Mouse (Mus musculus) forebrain, embryonic 11.5 days (tissue): ENCODE measurements at regions not wholly inside any gene's neighbourhood (a gene's known extent, or its start where the extent isn't known, plus 50 kb on each side); places are given as distances from the start of the nearest gene placed in this dataset.

Experiments
- ATAC-seq: fragments of 200-750 bp; cut with Nextera tagmentation; replicated peaks from 2 replicates; pipeline ENCODE4 v1.8.0; 2017; ENCODE audit warnings: moderate TSS enrichment; ENCODE audit not compliant: low FRiP score
- DNase-seq: peaks from one replicate; pipeline ENCODE4 v3.0.0-alpha.2; 2017; ENCODE audit warnings: low spot score
- H3K27ac ChIP-seq: fragments of 300-500 bp; sonication (generic); 2 replicates; pipeline ENCODE4 v1.5.1; 2014; ENCODE audit warnings: low read depth, low read length
- H3K27me3 ChIP-seq: fragments of 300-500 bp; sonication (generic); 2 replicates; pipeline ENCODE4 v1.6.1; 2014; ENCODE audit warnings: mild to moderate bottlenecking, low read length, mixed read lengths; ENCODE audit not compliant: control insufficient read depth, insufficient read depth
- H3K36me3 ChIP-seq: fragments of 300-500 bp; sonication (generic); 2 replicates; pipeline ENCODE4 v1.6.1; 2014; ENCODE audit warnings: mild to moderate bottlenecking, low read length, moderate library complexity, mixed read lengths; ENCODE audit not compliant: control insufficient read depth, insufficient read depth
- H3K4me1 ChIP-seq: fragments of 300-500 bp; sonication (generic); replicated peaks from 2 replicates; pipeline ENCODE4 v1.6.1; 2014; ENCODE audit warnings: low read length, mixed read lengths; ENCODE audit not compliant: control insufficient read depth, insufficient read depth
- H3K4me2 ChIP-seq: fragments of 300-500 bp; sonication (generic); 2 replicates; pipeline ENCODE4 v1.6.1; 2014; ENCODE audit warnings: low read depth, mild to moderate bottlenecking, low read length, moderate library complexity, mixed read lengths; ENCODE audit not compliant: severe bottlenecking
- H3K4me3 ChIP-seq: fragments of 300-500 bp; sonication (generic); 2 replicates; pipeline ENCODE4 v1.5.1; 2014; ENCODE audit warnings: low read depth, low read length
- H3K9ac ChIP-seq: fragments of 300-500 bp; sonication (generic); 2 replicates; pipeline ENCODE4 v1.6.1; 2014; ENCODE audit warnings: low read length
- H3K9me3 ChIP-seq: fragments of 300-500 bp; sonication (generic); 2 replicates; pipeline ENCODE4 v1.6.1; 2016; ENCODE audit warnings: low read length, mixed read lengths; ENCODE audit not compliant: control insufficient read depth
- WGBS: fragments of 180-500 bp; shearing (Covaris S2); extraction: QIAGEN DNeasy Blood & Tissue Kit; methylation state at CpG from one replicate; pipeline ENCODE4 v1.1.7; 2014; 5-methylcytosine and 5-hydroxymethylcytosine counted together

- DNase-seq (no peak), ATAC-seq (no peak)
- no peak overlapping the region for H3K4me2 ChIP-seq
- H3K36me3 ChIP-seq = no peaks in the 10 kb centered on the region
- H3K27ac ChIP-seq = no peak overlapping the region
- H3K4me1 ChIP-seq = no peaks in the 10 kb centered on the region
- H3K27me3 ChIP-seq = no peaks in the 10 kb centered on the region
- H3K9me3 ChIP-seq = no peaks in the 10 kb centered on the region
- WGBS = 86% methylated on average over 1 of the region's 1 CpGs
- no peak overlapping the region for H3K4me3 ChIP-seq
- no peak overlapping the region for H3K9ac ChIP-seq
Observed at GRCm38 (mm10) chr11:90981626-90982025, 293.5 kb upstream of the Tom1l1 start.

GRCm38 (mm10) chr11:90978234-90978633 lies 290.1 kb upstream of the Tom1l1 start:
- H3K4me2 ChIP-seq = no peak overlapping the region
- no peak for DNase-seq
- WGBS = 78% methylated on average over 3 of the region's 3 CpGs

GRCm38 (mm10) chr11:90941076-90941475 lies 252.9 kb upstream of the Tom1l1 start:
- 87% methylated on average over 5 of the region's 5 CpGs for WGBS
- H3K4me2 ChIP-seq = no peak overlapping the region

More at GRCm38 (mm10) chr11:90978234-90978633, 290.1 kb upstream of the Tom1l1 start:
- Histone ChIP-seq H3K9me3 (no peaks in the 10 kb centered on the region), H3K4me1 (no peaks in the 10 kb centered on the region), H3K4me3 (no peak overlapping the region), H3K36me3 (no peaks in the 10 kb centered on the region), H3K27ac (no peak overlapping the region), H3K27me3 (no peaks in the 10 kb centered on the region), H3K9ac (no peak overlapping the region)
- no peak for ATAC-seq

GRCm38 (mm10) chr11:90925738-90926137 lies 237.6 kb upstream of the Tom1l1 start:
- Histone ChIP-seq H3K4me2 (no peak overlapping the region), H3K4me3 (no peak overlapping the region), H3K4me1 (no peaks in the 10 kb centered on the region), H3K27ac (no peak overlapping the region), H3K36me3 (no peaks in the 10 kb centered on the region), H3K9me3 (no peaks in the 10 kb centered on the region), H3K27me3 (no peaks in the 10 kb centered on the region), H3K9ac (no peak overlapping the region)
- DNase-seq (no peak), ATAC-seq (no peak)

More at GRCm38 (mm10) chr11:90941076-90941475, 252.9 kb upstream of the Tom1l1 start:
- DNase-seq (no peak), ATAC-seq (no peak)
- Histone ChIP-seq H3K36me3 (no peaks in the 10 kb centered on the region), H3K9me3 (no peaks in the 10 kb centered on the region), H3K4me3 (no peak overlapping the region), H3K4me1 (no peaks in the 10 kb centered on the region), H3K27ac (no peak overlapping the region), H3K27me3 (no peaks in the 10 kb centered on the region), H3K9ac (no peak overlapping the region)

- Histone ChIP-seq H3K4me3 (no peak overlapping the region), H3K9me3 (no peaks in the 10 kb centered on the region), H3K27ac (no peak overlapping the region), H3K4me2 (no peak overlapping the region), H3K36me3 (no peaks in the 10 kb centered on the region), H3K27me3 (no peaks in the 10 kb centered on the region), H3K4me1 (no peaks in the 10 kb centered on the region), H3K9ac (no peak overlapping the region)
- ATAC-seq (no peak), DNase-seq (no peak)
- WGBS = 74% methylated on average over 3 of the region's 3 CpGs
Observed at GRCm38 (mm10) chr11:90917782-90918181, 229.6 kb upstream of the Tom1l1 start.

- Histone ChIP-seq H3K36me3 (no peaks in the 10 kb centered on the region), H3K9me3 (no peaks in the 10 kb centered on the region), H3K27ac (no peak overlapping the region), H3K4me3 (no peak overlapping the region), H3K4me2 (no peak overlapping the region), H3K9ac (no peak overlapping the region), H3K27me3 (no peaks in the 10 kb centered on the region), H3K4me1 (no peaks in the 10 kb centered on the region)
- WGBS = 61% methylated on average over 3 of the region's 3 CpGs
- DNase-seq (no peak), ATAC-seq (no peak)
Observed at GRCm38 (mm10) chr11:90894236-90894635, 206.1 kb upstream of the Tom1l1 start.

- no peak overlapping the region for H3K27ac ChIP-seq
- H3K4me2 ChIP-seq = no peak overlapping the region
- H3K27me3 ChIP-seq = no peaks in the 10 kb centered on the region
- no peaks in the 10 kb centered on the region for H3K36me3 ChIP-seq
- no peaks in the 10 kb centered on the region for H3K4me1 ChIP-seq
- no peaks in the 10 kb centered on the region for H3K9me3 ChIP-seq
- no peak for DNase-seq
- no peak overlapping the region for H3K9ac ChIP-seq
- H3K4me3 ChIP-seq = no peak overlapping the region
- no peak for ATAC-seq
Observed at GRCm38 (mm10) chr11:90873122-90873521, 185.0 kb upstream of the Tom1l1 start.

GRCm38 (mm10) chr11:90871686-90872085 lies 183.5 kb upstream of the Tom1l1 start:
- H3K4me1 ChIP-seq = no peaks in the 10 kb centered on the region
- no peak overlapping the region for H3K27ac ChIP-seq
- no peaks in the 10 kb centered on the region for H3K9me3 ChIP-seq
- no peak for ATAC-seq
- H3K4me2 ChIP-seq = no peak overlapping the region
- DNase-seq = no peak
- WGBS = 72% methylated on average over 2 of the region's 2 CpGs
- no peak overlapping the region for H3K9ac ChIP-seq
- H3K27me3 ChIP-seq = no peaks in the 10 kb centered on the region
- no peak overlapping the region for H3K4me3 ChIP-seq
- no peaks in the 10 kb centered on the region for H3K36me3 ChIP-seq

GRCm38 (mm10) chr11:90863981-90864760 lies 176.0 kb upstream of the Tom1l1 start:
- no peak overlapping the region for H3K4me2 ChIP-seq
- no peaks in the 10 kb centered on the region for H3K36me3 ChIP-seq
- H3K27me3 ChIP-seq = no peaks in the 10 kb centered on the region
- no peak overlapping the region for H3K27ac ChIP-seq
- ATAC-seq (no peak), DNase-seq (no peak)
- H3K4me1 ChIP-seq = no peaks in the 10 kb centered on the region
- no peak overlapping the region for H3K9ac ChIP-seq
- WGBS = 89% methylated on average over 4 of the region's 4 CpGs
- H3K9me3 ChIP-seq = no peaks in the 10 kb centered on the region
- no peak overlapping the region for H3K4me3 ChIP-seq
